Mouse (Mus musculus) spleen, adult 10 weeks (tissue): ENCODE measurements around the gene Gm29797. TPM values are rescaled to one million over a fixed set of nuclear protein-coding genes. Genes with fewer than 3 reads are reported as not detected.

Source experiments
- polyA plus RNA-seq: library from polyadenylated mRNA; stranded (reverse); fragments of 350-450 nt; fragmentation: Illumina TruSeq; extraction: RNeasy Lipid Tissue Mini Kit (QIAGEN cat#74804); gene quantifications from one replicate; pipeline ENCODE4 v1.2.3, GENCODE M21; 2015; ENCODE audit warnings: low replicate concordance; ENCODE audit not compliant: insufficient read depth

Gene Gm29797
- not detected for polyA plus RNA-seq

DNA sequence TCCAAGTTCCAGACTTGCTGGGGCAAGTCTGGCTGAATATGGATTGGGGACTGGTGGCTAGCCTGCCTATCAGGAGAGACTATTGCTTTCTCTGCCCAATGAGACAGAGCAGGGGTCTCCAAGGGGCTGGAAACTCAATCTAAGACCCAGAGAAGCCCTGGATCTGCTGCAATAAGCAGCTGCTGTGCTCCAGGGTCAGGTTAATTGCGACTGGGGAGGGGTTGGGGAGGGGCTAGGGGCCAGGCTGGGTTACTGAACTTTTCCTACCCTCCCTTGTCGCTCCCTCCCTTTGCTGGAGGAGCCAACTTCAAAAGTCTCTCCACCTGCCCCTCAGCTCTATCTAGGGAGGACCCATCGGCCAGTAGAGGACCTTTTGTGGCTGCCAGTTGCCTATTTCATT is at the start of gene Gm29797:
Gene Gm29797, plus strand, starts transcription at position 301 of the 400 bp plus-strand sequence.

DNA sequence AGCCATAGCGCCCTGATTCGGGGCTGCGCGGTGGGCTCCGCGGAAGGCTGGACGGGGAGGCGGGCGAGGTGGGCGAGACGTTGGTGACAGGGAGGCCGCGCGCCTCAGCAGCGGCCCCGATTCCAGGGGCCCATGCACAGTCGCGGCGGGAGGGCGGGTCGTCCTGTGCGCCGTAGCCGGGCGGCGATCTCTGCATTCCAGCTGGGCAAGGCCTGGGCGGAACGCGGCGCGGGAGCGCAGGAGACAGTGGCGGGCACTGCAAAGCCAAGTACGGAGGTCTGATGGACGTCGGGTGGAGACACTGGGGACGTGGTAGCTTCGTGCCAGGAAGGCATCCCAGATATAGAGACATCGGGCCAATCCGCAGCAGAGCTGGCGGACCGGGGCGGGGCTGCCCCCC is 14.5 kb downstream of the Gm29797 start, which contains the start of gene Sox18:
Gene Sox18, minus strand, starts transcription at position 315 of the 400 bp plus-strand sequence.

DNA sequence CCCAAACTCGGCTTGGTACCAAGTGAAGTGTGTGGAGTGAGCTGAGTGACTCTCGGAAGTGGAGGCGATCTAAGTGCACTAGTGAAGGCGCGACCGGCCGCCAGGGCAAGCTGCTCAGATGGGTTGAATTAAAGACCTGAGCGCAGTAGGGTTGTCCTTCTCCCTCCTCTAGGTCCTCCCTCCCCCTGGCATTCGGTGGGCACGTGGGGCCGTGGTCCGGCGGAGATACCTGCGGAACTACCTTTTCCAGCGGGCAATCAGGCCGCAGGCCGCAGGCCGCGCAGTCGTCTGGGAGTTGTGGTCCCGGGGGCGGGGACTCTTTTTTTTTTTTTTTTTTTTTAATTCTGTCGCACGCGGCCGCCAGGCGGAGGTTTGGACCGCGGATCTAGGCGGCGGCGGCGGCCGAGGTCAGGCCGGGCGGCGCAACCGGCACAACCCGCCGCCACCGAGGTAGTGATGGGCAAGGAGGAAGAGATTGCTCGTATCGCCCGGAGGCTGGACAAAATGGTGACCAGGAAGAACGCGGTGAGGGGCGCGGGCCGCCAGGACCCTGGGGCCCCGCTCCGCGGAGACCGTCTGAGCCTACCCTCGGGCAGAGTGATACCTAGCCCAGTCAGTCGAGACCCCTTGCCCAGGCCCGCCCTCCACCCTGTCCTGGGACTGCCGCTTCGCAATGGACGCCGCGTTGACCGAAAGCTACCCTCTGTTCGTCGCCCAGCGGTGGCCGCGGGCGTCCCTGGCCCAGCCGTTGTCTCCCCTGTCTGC is 23.3 kb downstream of the Gm29797 start, which contains the start of gene Tcea2:
Gene Tcea2, plus strand, starts transcription at position 360 of the 765 bp plus-strand sequence.

DNA sequence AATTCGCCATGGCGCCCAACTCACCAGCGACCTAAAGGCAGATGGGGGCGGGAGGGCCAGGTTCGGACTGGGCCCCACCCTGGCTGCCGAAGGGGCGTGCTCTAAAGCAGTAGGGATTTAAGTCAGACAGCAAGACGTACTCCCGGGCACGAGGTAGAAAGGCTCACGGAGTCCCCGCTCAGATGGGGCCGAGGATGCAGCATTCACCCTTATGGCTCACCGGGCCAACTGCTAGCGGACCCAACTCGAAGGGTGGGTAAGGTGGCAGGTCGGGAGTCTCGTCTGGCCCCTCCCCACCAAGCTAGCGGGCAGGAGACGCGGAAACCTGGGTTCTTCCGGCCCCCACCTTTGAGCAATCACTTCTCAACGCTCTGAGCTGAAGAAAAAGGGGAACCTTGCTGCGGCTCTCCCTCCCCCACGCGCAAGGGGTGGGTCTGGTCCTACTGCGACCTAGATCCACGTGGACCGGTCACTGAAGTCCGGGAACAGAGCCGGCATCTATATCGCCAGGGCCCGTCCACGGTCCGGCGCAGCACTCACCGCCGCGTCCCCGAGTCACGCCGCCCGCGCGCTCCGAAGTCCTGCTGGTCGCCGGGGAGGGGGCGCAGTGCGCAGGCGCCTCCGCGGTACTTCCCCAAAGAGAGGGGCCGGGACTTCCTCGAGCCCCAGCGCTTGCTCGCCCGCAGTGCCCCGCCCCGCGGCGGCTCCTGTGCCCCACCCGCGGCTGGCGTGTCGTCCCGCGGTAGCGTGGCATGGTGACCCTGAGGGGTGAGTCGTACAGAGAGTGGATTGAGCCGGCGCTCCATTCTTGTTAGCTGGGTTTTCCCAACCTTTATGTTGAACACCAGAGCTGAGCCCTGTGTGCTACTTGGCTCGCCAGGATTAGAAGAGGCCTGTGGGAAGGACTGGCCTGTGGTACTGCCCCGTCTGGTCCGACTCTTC is 36.8 kb downstream of the Gm29797 start, which contains the start of gene Rgs19:
Gene Rgs19, minus strand, starts transcription at position 639 of the 942 bp plus-strand sequence.

DNA sequence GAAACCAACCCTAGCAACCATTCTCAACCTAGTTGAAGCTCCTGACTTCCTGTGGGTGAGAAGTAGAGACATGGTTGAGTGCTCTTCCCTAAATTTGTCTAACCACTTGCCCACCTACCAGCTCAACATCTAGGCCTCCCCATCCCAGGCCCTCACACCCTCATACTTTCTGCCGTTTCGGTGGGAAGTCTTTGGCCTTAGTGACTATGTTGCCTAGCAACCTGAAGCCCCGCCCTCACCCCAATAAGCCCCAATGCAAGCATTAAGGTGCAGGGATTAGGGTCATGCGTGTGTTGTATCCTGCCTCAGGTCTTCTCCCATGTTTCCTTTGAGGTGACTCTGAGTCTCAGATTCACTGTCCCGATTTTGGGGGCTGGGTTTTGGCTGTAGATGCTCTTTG is 41.4 kb downstream of the Gm29797 start, which contains the start of gene Lkaaear1:
Gene Lkaaear1, minus strand, starts transcription at position 202 of the 400 bp plus-strand sequence.

Other genes with a start within 250 kb of the Gm29797 start
- gene Zbtb46, start 197.6 kb upstream of the Gm29797 start, polyA plus RNA-seq, result 23.9 TPM
- gene Abhd16b, start 163.8 kb upstream of the Gm29797 start, polyA plus RNA-seq, result 0.26 TPM
- gene Tpd52l2, start 159.9 kb upstream of the Gm29797 start, polyA plus RNA-seq, result 59.1 TPM
- 92.0 TPM for gene Dnajc5, start 136.5 kb upstream of the Gm29797 start, polyA plus RNA-seq
- gene Uckl1, start 72.1 kb upstream of the Gm29797 start, polyA plus RNA-seq, result 146 TPM
- gene Prpf6, start 65.2 kb upstream of the Gm29797 start, polyA plus RNA-seq, result 52.3 TPM
- gene Zfp512b, start 64.2 kb upstream of the Gm29797 start, polyA plus RNA-seq, result 25.9 TPM
- 15.6 TPM for gene Samd10, start 57.8 kb upstream of the Gm29797 start, polyA plus RNA-seq
- gene Sox18, start 14.6 kb downstream of the Gm29797 start, polyA plus RNA-seq, result 3.5 TPM
- 21.4 TPM for gene Tcea2, start 23.3 kb downstream of the Gm29797 start, polyA plus RNA-seq
- 175 TPM for gene Rgs19, start 36.9 kb downstream of the Gm29797 start, polyA plus RNA-seq
- gene Lkaaear1, start 41.4 kb downstream of the Gm29797 start, polyA plus RNA-seq, result not detected
- 0.14 TPM for gene Oprl1, start 58.0 kb downstream of the Gm29797 start, polyA plus RNA-seq
- not detected for gene Myt1, start 106.3 kb downstream of the Gm29797 start, polyA plus RNA-seq
- gene Pcmtd2, start 180.8 kb downstream of the Gm29797 start, polyA plus RNA-seq, result 79.8 TPM
- 25.1 TPM for gene Polr3k, start 207.3 kb downstream of the Gm29797 start, polyA plus RNA-seq